Mouse (Mus musculus) cortical plate, adult 2 months (tissue): ENCODE results near the gene Faap100.

Experiments
- CTCF ChIP-seq: fragments of 200-500 bp; IDR thresholded peaks from 2 replicates; pipeline ENCODE4 v1.5.1; 2011; ENCODE audit warnings: mild to moderate bottlenecking, control low read depth, low read length; ENCODE audit not compliant: insufficient read depth; ENCODE audit errors: extremely low read depth
- POLR2A ChIP-seq: fragments of 200-500 bp; IDR thresholded peaks from 2 replicates; pipeline ENCODE4 v1.6.1; 2011; ENCODE audit warnings: mild to moderate bottlenecking, low read length, control low read depth; ENCODE audit not compliant: insufficient read depth; ENCODE audit errors: extremely low read depth

GRCm38 (mm10) chr11:120339978-120340513, 38.5 kb downstream of the Faap100 start:
- TF ChIP-seq CTCF = no peak
- TF ChIP-seq POLR2A = no peak
